Mouse (Mus musculus): ENCODE measurements around the gene Vsnl1. TPM values are rescaled to one million over a fixed set of nuclear protein-coding genes. Genes with fewer than 3 reads are reported as not detected.
A peak's percentile ranks its signal among the peaks of the same experiment; 100 is the strongest.

The Vsnl1 gene
- total and polyA plus RNA-seq, 3 experiments: not detected

GRCm38 (mm10) chr12:11306753-11307645 lies 129.4 kb downstream of the Vsnl1 start:
- no peak overlapping the region for H3K9ac ChIP-seq (ENCODE audit: control insufficient read depth, low read depth, low read length, poor library complexity, severe bottlenecking)
- no peaks in the 10 kb centered on the region for H3K27me3 ChIP-seq (ENCODE audit: control insufficient read depth in 1 of 2, insufficient read depth in 2 of 2, low read length in 2 of 2)
- no peak for DNase-seq (ENCODE audit: low read depth, low spot score)
- H3K9me3 ChIP-seq (replicated peaks; ENCODE audit: insufficient read depth, low read length): no peaks in the 10 kb centered on the region
- TF ChIP-seq MAFK (IDR thresholded peaks at IDR 0.05; ENCODE audit: borderline replicate concordance, low read depth, low read length): 0 out of 2 replicates have a peak, but pooled peaks have one; percentile 50
- TF ChIP-seq GABPA (IDR thresholded peaks at IDR 0.05; ENCODE audit: low read depth, low read length): no peak
- H3K4me1 ChIP-seq (ENCODE audit: control insufficient read depth in 1 of 2, insufficient read depth in 2 of 2, low read length in 2 of 2): peaks cover 2 to 8% of the 10 kb centered on the region in 2 experiments; a peak in 3 of 4 replicates
- H3K27ac ChIP-seq (ENCODE audit: control insufficient read depth, low read depth, low read length): no peak overlapping the region
- no peaks in the 10 kb centered on the region for H3K79me2 ChIP-seq (ENCODE audit: control insufficient read depth, insufficient read depth, low read length, poor library complexity)
- no peak overlapping the region for H3K4me3 ChIP-seq (ENCODE audit: control insufficient read depth in 1 of 2, insufficient read depth in 1 of 2, low read depth in 2 of 2, low read length in 2 of 2)
- peaks cover 11 to 14% of the 10 kb centered on the region in 2 experiments for H3K36me3 ChIP-seq (ENCODE audit: control insufficient read depth in 1 of 2, insufficient read depth in 2 of 2, low read length in 2 of 2)

DNA sequence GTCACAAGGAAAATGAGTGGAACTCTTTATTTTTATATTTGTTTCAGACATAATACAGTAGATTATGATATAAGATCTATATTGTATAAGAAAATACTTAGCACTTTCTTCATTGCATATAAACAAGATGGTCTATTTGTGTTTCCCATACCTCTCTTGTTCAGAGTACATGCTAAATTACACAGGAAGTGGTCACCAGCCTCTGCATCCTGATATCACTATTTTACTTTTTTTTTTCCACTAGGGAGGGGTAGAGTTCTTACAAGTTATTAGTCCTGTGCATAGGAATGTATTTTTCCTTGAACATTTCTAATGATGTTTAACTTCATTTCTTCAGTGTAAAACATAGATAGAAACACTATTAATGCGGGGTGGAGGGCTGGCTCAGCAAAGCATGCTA lies 135.6 kb downstream of the Vsnl1 start:
- Histone ChIP-seq H3K9me3 (replicated peaks; ENCODE audit: insufficient read depth, low read length) (no peaks in the 10 kb centered on the region), H3K27ac (ENCODE audit: control insufficient read depth, low read depth, low read length) (no peak overlapping the region), H3K36me3 (ENCODE audit: control insufficient read depth in 1 of 2, insufficient read depth in 2 of 2, low read length in 2 of 2) (peaks cover 2 to 35% of the 10 kb centered on the region in 2 experiments; a peak in 3 of 4 replicates), H3K79me2 (ENCODE audit: control insufficient read depth, insufficient read depth, low read length, poor library complexity) (no peaks in the 10 kb centered on the region), H3K4me3 (ENCODE audit: control insufficient read depth in 1 of 2, insufficient read depth in 1 of 2, low read depth in 2 of 2, low read length in 2 of 2) (no peak overlapping the region), H3K4me1 (ENCODE audit: control insufficient read depth in 1 of 2, insufficient read depth in 2 of 2, low read length in 2 of 2) (no peaks in the 10 kb centered on the region), H3K27me3 (ENCODE audit: control insufficient read depth in 1 of 2, insufficient read depth in 2 of 2, low read length in 2 of 2) (no peaks in the 10 kb centered on the region), H3K9ac (ENCODE audit: control insufficient read depth, low read depth, low read length, poor library complexity, severe bottlenecking) (no peak overlapping the region)
- DNase-seq (ENCODE audit: low read depth, low spot score): no peak
- TF ChIP-seq RCOR1 (IDR thresholded peaks at IDR 0.05; ENCODE audit: low read depth, low read length): no peak
- TF ChIP-seq MYB (IDR thresholded peaks at IDR 0.05; ENCODE audit: low read depth, low read length): no peak
- no peak for TF ChIP-seq ZMIZ1 (IDR thresholded peaks at IDR 0.05; ENCODE audit: low read depth, low read length)
- no peak for TF ChIP-seq HCFC1 (IDR thresholded peaks at IDR 0.05; ENCODE audit: low read depth, low read length)
- no peak for TF ChIP-seq NELFE (IDR thresholded peaks at IDR 0.05; ENCODE audit: low read depth, low read length)
- TF ChIP-seq CTCF (IDR thresholded peaks at IDR 0.05 in 2 of 3, conservative IDR thresholded peaks at IDR 0.05 in 1 of 3; ENCODE audit: control insufficient read depth in 1 of 3, insufficient read depth in 1 of 3, low read depth in 2 of 3, low read length in 3 of 3, poor library complexity in 1 of 3, severe bottlenecking in 1 of 3): no peak
- no peak for TF ChIP-seq POLR2A (IDR thresholded peaks at IDR 0.05; ENCODE audit: control insufficient read depth in 1 of 2, insufficient read depth in 1 of 2, low read depth in 1 of 2, low read length in 2 of 2, poor library complexity in 1 of 2)
- TF ChIP-seq POLR2AphosphoS5 (IDR thresholded peaks at IDR 0.05; ENCODE audit: borderline replicate concordance, low read depth, low read length): no peak
- TF ChIP-seq MAZ (IDR thresholded peaks at IDR 0.05; ENCODE audit: low read depth, low read length): no peak
- no peak for TF ChIP-seq BHLHE40 (IDR thresholded peaks at IDR 0.05; ENCODE audit: borderline replicate concordance, low read depth, low read length)
- no peak for TF ChIP-seq MEF2A (IDR thresholded peaks at IDR 0.05; ENCODE audit: extremely low read depth, insufficient replicate concordance, low read depth, low read length, poor library complexity, severe bottlenecking)
- no peak for TF ChIP-seq SIN3A (IDR thresholded peaks at IDR 0.05; ENCODE audit: low read length)
- no peak for TF ChIP-seq USF1 (IDR thresholded peaks at IDR 0.05; ENCODE audit: low read depth, low read length)
- TF ChIP-seq KAT2A (conservative IDR thresholded peaks at IDR 0.05; ENCODE audit: low read depth, low read length): no peak
- no peak for TF ChIP-seq RAD21 (IDR thresholded peaks at IDR 0.05; ENCODE audit: low read depth, low read length)
- TF ChIP-seq UBTF (IDR thresholded peaks at IDR 0.05; ENCODE audit: borderline replicate concordance, insufficient read depth, low read depth, low read length): no peak
- TF ChIP-seq MAFK (IDR thresholded peaks at IDR 0.05; ENCODE audit: borderline replicate concordance, low read depth, low read length): no peak
- TF ChIP-seq ZC3H11A (IDR thresholded peaks at IDR 0.05; ENCODE audit: low read depth, low read length): no peak
